Comparison of ENCODE assay signal across 9 mouse cellular contexts in genomic region chrX:150814139-150814469, GRCm38 (mm10). TPM values are rescaled to one million over a fixed set of nuclear protein-coding genes. Genes with fewer than 3 reads are reported as not detected.
A peak's percentile ranks its signal among the peaks of the same experiment; 100 is the strongest.
DNase-seq lines count a peak whose midpoint lies in the region; ATAC-seq and TF ChIP-seq lines count a peak whose summit lies in the region.
"Had no signal": no experiment of that assay in that cellular context is flagged by ENCODE, and none has a peak within 500 bp of the region (broad histone marks: within the 10 kb centered on the region; RNA-seq: fewer than 3 reads in every experiment).

Maged2 (minus strand) TSS chrX:150814345.

- H3ac ChIP-seq in myocyte (ENCODE audit: control insufficient read depth, insufficient read length): no peak within 1 kb of the TSS

- no peaks in the 10 kb centered on the region for H3K9me3 ChIP-seq in embryonic facial prominence, embryonic 15.5 days (replicated peaks)
- no peaks in the 10 kb centered on the region for H3K9me3 ChIP-seq in heart, postnatal 0 days (replicated peaks; ENCODE audit: control insufficient read depth, low read length)

- TF ChIP-seq CTCF in heart, postnatal 0 days (IDR thresholded peaks at IDR 0.05; ENCODE audit: low read depth): no peak

- DNase-seq in frontal cortex, adult 2 months (ENCODE audit: extremely low spot score in 1 of 2, low spot score in 1 of 2): no peak
- no peak for DNase-seq in frontal cortex, postnatal 14 days (ENCODE audit: low spot score in 2 of 2)
- peak; percentile 34 for DNase-seq in MN1 (ENCODE audit: low spot score)
- no peak for DNase-seq in heart, postnatal 0 days (ENCODE audit: low spot score)
- DNase-seq in left cerebral cortex, postnatal 25 days (ENCODE audit: low spot score in 2 of 2): no peak
- DNase-seq in urinary bladder, postnatal 4 days (ENCODE audit: low spot score in 2 of 2): no peak

- intact Hi-C loops in left cerebral cortex, postnatal 25 days (cut with DNase I): no loop called here

- H3K27me3 ChIP-seq in embryonic facial prominence, embryonic 15.5 days: peaks cover 2% of the 10 kb centered on the region; the same call in 1 of the 2 replicates
- H3K27me3 ChIP-seq in heart, postnatal 0 days (ENCODE audit: control insufficient read depth, insufficient read depth, low read length): no peaks in the 10 kb centered on the region
- no peaks in the 10 kb centered on the region for H3K27me3 ChIP-seq in myocyte (ENCODE audit: control insufficient read depth, insufficient read depth, insufficient read length)

- peak within 1 kb of the TSS; percentile 46 for H3K4me2 ChIP-seq in embryonic facial prominence, embryonic 15.5 days (replicated peaks)
- peak within 1 kb of the TSS; percentile 70 for H3K4me2 ChIP-seq in heart, postnatal 0 days (ENCODE audit: low read depth, low read length)
- peak within 1 kb of the TSS; percentile 71 for H3K4me2 ChIP-seq in myocyte (ENCODE audit: low read depth)

- no peak for TF ChIP-seq POLR2A in myocyte (IDR thresholded peaks at IDR 0.05; ENCODE audit: insufficient read length, low read depth)

- no peak for TF ChIP-seq EP300 in heart, postnatal 0 days (IDR thresholded peaks at IDR 0.05; ENCODE audit: low read depth)

- H3K79me2 ChIP-seq in myocyte (ENCODE audit: control insufficient read depth, insufficient read depth): peaks cover 5% of the 10 kb centered on the region

- 0 out of 2 replicates have a peak, but pooled peaks cover 6% of the 10 kb centered on the region for H3K4me1 ChIP-seq in embryonic facial prominence, embryonic 15.5 days
- H3K4me1 ChIP-seq in heart, postnatal 0 days (ENCODE audit: control insufficient read depth, insufficient read depth): no peaks in the 10 kb centered on the region

- ATAC-seq in embryonic facial prominence, embryonic 15.5 days (ENCODE audit: insufficient number of reproducible peaks, low FRiP score, low TSS enrichment, low read depth): peak; percentile 56
- ATAC-seq in heart, postnatal 0 days (ENCODE audit: insufficient read depth, low read depth): peak; percentile 31; the same call in 1 of the 2 replicates

- peak within 1 kb of the TSS; percentile 35 for H3K9ac ChIP-seq in embryonic facial prominence, embryonic 15.5 days
- H3K9ac ChIP-seq in heart, postnatal 0 days (replicated peaks; ENCODE audit: low read depth, low read length): peak within 1 kb of the TSS; percentile 54

- peak within 1 kb of the TSS; percentile 89 for H3K27ac ChIP-seq in embryonic facial prominence, embryonic 15.5 days (replicated peaks)
- peak within 1 kb of the TSS; percentile 76 for H3K27ac ChIP-seq in heart, postnatal 0 days (ENCODE audit: low read depth)

- H3K4me3 ChIP-seq in embryonic facial prominence, embryonic 15.5 days (replicated peaks): peak within 1 kb of the TSS; percentile 51
- peak within 1 kb of the TSS; percentile 64 for H3K4me3 ChIP-seq in heart, postnatal 0 days (ENCODE audit: low read depth, low read length)
- H3K4me3 ChIP-seq in myocyte: peak within 1 kb of the TSS; percentile 41

- H3K36me3 ChIP-seq in embryonic facial prominence, embryonic 15.5 days: peaks cover 7% of the 10 kb centered on the region; the same call in 1 of the 2 replicates
- peaks cover 17% of the 10 kb centered on the region; the same call in 1 of the 2 replicates for H3K36me3 ChIP-seq in heart, postnatal 0 days (replicated peaks; ENCODE audit: control insufficient read depth, insufficient read depth, low read length)
- H3K36me3 ChIP-seq in myocyte (ENCODE audit: control insufficient read depth, insufficient read depth): no peaks in the 10 kb centered on the region

- WGBS in embryonic facial prominence, embryonic 15.5 days: 12% methylated on average over 7 of the region's 7 CpGs
- 18% methylated on average over 7 of the region's 7 CpGs for WGBS in heart, postnatal 0 days

TF ChIP-seq in myocyte, 11 proteins besides CTCF, POLR2A, EP300 and RAD21:
- TF ChIP-seq TCF12 (IDR thresholded peaks at IDR 0.05; ENCODE audit: insufficient read depth, poor library complexity, severe bottlenecking) (no peak), POLR2AphosphoS2 (IDR thresholded peaks at IDR 0.05; ENCODE audit: insufficient read length, low read depth) (no peak), E2F4 (IDR thresholded peaks at IDR 0.05; ENCODE audit: insufficient read depth) (no peak), CEBPB (IDR thresholded peaks at IDR 0.05; ENCODE audit: insufficient read depth, poor library complexity, severe bottlenecking) (no peak), MYOD1 (IDR thresholded peaks at IDR 0.05; ENCODE audit: control insufficient read depth in 1 of 3, insufficient read length in 2 of 3, low read depth in 2 of 3) (no peak), USF1 (IDR thresholded peaks at IDR 0.05; ENCODE audit: low read depth) (no peak), MYOG (IDR thresholded peaks at IDR 0.05; ENCODE audit: control insufficient read depth in 1 of 3, insufficient read depth in 1 of 3, insufficient read length in 2 of 3, low read depth in 2 of 3) (no peak), TCF3 (IDR thresholded peaks at IDR 0.05; ENCODE audit: insufficient read length, low read depth) (no peak), SRF (IDR thresholded peaks at IDR 0.05; ENCODE audit: control insufficient read depth, insufficient read length, low read depth) (no peak), MAX (IDR thresholded peaks at IDR 0.05; ENCODE audit: low read depth) (no peak), REST (IDR thresholded peaks at IDR 0.05; ENCODE audit: insufficient read depth, insufficient read length) (no peak)

RNA-seq across cellular contexts. Expression of gene Maged2, which starts in this region (rescaled TPM):
- 42.0 and 53.9 TPM in 2 replicates for polyA plus RNA-seq in frontal cortex, adult 2 months (2012; rRNA removed)
- 614 and 651 TPM in 2 replicates for polyA plus RNA-seq in embryonic facial prominence, embryonic 15.5 days (2015; fragmentation: Nextera tagmentation; extraction: Ambion mirVana)
- total RNA-seq in heart, postnatal 0 days (2014; rRNA removed; ENCODE audit: low replicate concordance): 230 and 273 TPM in 2 replicates
- 323 and 342 TPM in 2 replicates for polyA plus RNA-seq in heart, postnatal 0 days (2015; fragmentation: Nextera tagmentation; extraction: Ambion mirVana)
- 10 to 100 TPM; 42.8 to 45.9 TPM for total RNA-seq in left cerebral cortex, postnatal 25 days (2021)
- polyA plus RNA-seq in myocyte (2012; fragmentation: generic; extraction: Trizol): 66.9 TPM
- total RNA-seq: MEL had no signal
